Comparison of ENCODE assay signal across 8 mouse cellular contexts in genomic region chrX:141158160-141158559, GRCm38 (mm10).
DNase-seq lines count a peak whose midpoint lies in the region; ATAC-seq and TF ChIP-seq lines count a peak whose summit lies in the region.

No protein-coding gene starts in this region.

- 27% methylated on average over 4 of the region's 4 CpGs for WGBS in heart, postnatal 0 days
- 41% methylated on average over 4 of the region's 4 CpGs for WGBS in heart, embryonic 10.5 days
- WGBS in midbrain, postnatal 0 days = 40% methylated on average over 4 of the region's 4 CpGs
- 48% methylated on average over 4 of the region's 4 CpGs for WGBS in midbrain, embryonic 11.5 days

- H3K27me3 ChIP-seq in heart, postnatal 0 days (ENCODE audit: control insufficient read depth, insufficient read depth, low read length) = no peaks in the 10 kb centered on the region
- H3K27me3 ChIP-seq in heart, embryonic 10.5 days (ENCODE audit: insufficient read depth, poor library complexity, severe bottlenecking) = peaks cover 32% of the 10 kb centered on the region
- H3K27me3 ChIP-seq in midbrain, postnatal 0 days (ENCODE audit: insufficient read depth, low read length) = no peaks in the 10 kb centered on the region
- H3K27me3 ChIP-seq in midbrain, embryonic 11.5 days (ENCODE audit: control insufficient read depth, insufficient read depth, low read length) = peaks cover 13% of the 10 kb centered on the region

- H3K4me1 ChIP-seq in heart, postnatal 0 days (ENCODE audit: control insufficient read depth, insufficient read depth) = no peaks in the 10 kb centered on the region
- no peaks in the 10 kb centered on the region for H3K4me1 ChIP-seq in heart, embryonic 10.5 days
- H3K4me1 ChIP-seq in midbrain, postnatal 0 days (ENCODE audit: insufficient read depth, low read length) = no peaks in the 10 kb centered on the region
- no peaks in the 10 kb centered on the region for H3K4me1 ChIP-seq in midbrain, embryonic 11.5 days (ENCODE audit: control insufficient read depth, insufficient read depth, low read length)

- no peak for ATAC-seq in heart, postnatal 0 days (ENCODE audit: insufficient read depth, low read depth)
- no peak for ATAC-seq in midbrain, postnatal 0 days (ENCODE audit: low FRiP score)
- no peak for ATAC-seq in midbrain, embryonic 11.5 days (ENCODE audit: low FRiP score)

- H3K27ac ChIP-seq in heart, postnatal 0 days (ENCODE audit: low read depth) = no peak overlapping the region
- no peak overlapping the region for H3K27ac ChIP-seq in heart, embryonic 10.5 days
- no peak overlapping the region for H3K27ac ChIP-seq in midbrain, postnatal 0 days (ENCODE audit: low read depth, low read length)
- H3K27ac ChIP-seq in midbrain, embryonic 11.5 days (ENCODE audit: low read depth, low read length) = no peak overlapping the region

- intact Hi-C loops in heart, postnatal 36 days (cut with DNase I) = no loop called here

- H3K4me2 ChIP-seq in heart, postnatal 0 days (ENCODE audit: low read depth, low read length) = no peak overlapping the region
- H3K4me2 ChIP-seq in midbrain, postnatal 0 days (ENCODE audit: low read depth, low read length, poor library complexity, severe bottlenecking) = no peak overlapping the region
- H3K4me2 ChIP-seq in midbrain, embryonic 11.5 days = no peak overlapping the region

- H3K9me3 ChIP-seq in heart, postnatal 0 days (replicated peaks; ENCODE audit: control insufficient read depth, low read length) = no peaks in the 10 kb centered on the region
- H3K9me3 ChIP-seq in heart, embryonic 10.5 days = no peaks in the 10 kb centered on the region
- H3K9me3 ChIP-seq in midbrain, postnatal 0 days (ENCODE audit: low read length) = no peaks in the 10 kb centered on the region
- no peaks in the 10 kb centered on the region for H3K9me3 ChIP-seq in midbrain, embryonic 11.5 days (ENCODE audit: control insufficient read depth, low read length)

- H3K4me3 ChIP-seq in heart, postnatal 0 days (ENCODE audit: low read depth, low read length) = no peak overlapping the region
- H3K4me3 ChIP-seq in heart, embryonic 10.5 days = no peak overlapping the region
- H3K4me3 ChIP-seq in midbrain, postnatal 0 days (ENCODE audit: low read depth, low read length) = no peak overlapping the region
- no peak overlapping the region for H3K4me3 ChIP-seq in midbrain, embryonic 11.5 days (ENCODE audit: low read depth, low read length)

- no peaks in the 10 kb centered on the region for H3K36me3 ChIP-seq in heart, postnatal 0 days (replicated peaks; ENCODE audit: control insufficient read depth, insufficient read depth, low read length)
- no peaks in the 10 kb centered on the region for H3K36me3 ChIP-seq in heart, embryonic 10.5 days
- no peaks in the 10 kb centered on the region for H3K36me3 ChIP-seq in midbrain, postnatal 0 days (ENCODE audit: insufficient read depth, low read length)
- H3K36me3 ChIP-seq in midbrain, embryonic 11.5 days (ENCODE audit: control insufficient read depth, insufficient read depth, low read length) = no peaks in the 10 kb centered on the region

- no peak overlapping the region for H3K9ac ChIP-seq in heart, postnatal 0 days (replicated peaks; ENCODE audit: low read depth, low read length)
- no peak overlapping the region for H3K9ac ChIP-seq in midbrain, postnatal 0 days (replicated peaks; ENCODE audit: low read length, poor library complexity, severe bottlenecking)
- H3K9ac ChIP-seq in midbrain, embryonic 11.5 days (ENCODE audit: low read length) = no peak overlapping the region

- TF ChIP-seq CTCF in heart, postnatal 0 days (IDR thresholded peaks at IDR 0.05; ENCODE audit: low read depth) = peak; percentile 32
- TF ChIP-seq CTCF in midbrain, postnatal 0 days (IDR thresholded peaks at IDR 0.05) = peak; percentile 59

- no peak for TF ChIP-seq EP300 in heart, postnatal 0 days (IDR thresholded peaks at IDR 0.05; ENCODE audit: low read depth)

- DNase-seq in heart, postnatal 0 days (ENCODE audit: low spot score) = no peak
- DNase-seq in heart, embryonic 10.5 days (ENCODE audit: low spot score) = no peak
- DNase-seq in midbrain, postnatal 0 days (ENCODE audit: low spot score) = peak; percentile 4
- DNase-seq in midbrain, embryonic 11.5 days (ENCODE audit: low spot score, missing footprints) = no peak
- DNase-seq in c-Kit-positive CD71-positive TER-119-negative erythroid progenitor cells, embryonic 14.5 days (ENCODE audit: low read depth) = peak; percentile 13
- peak; percentile 43 for DNase-seq in retina, postnatal 1 day
- DNase-seq in adrenal gland, adult 8-10 months = no peak
- DNase-seq in heart, postnatal 36 days = no peak

Comparison
In these comparisons a context has a peak if more than half of its experiments do, and no peak if none do; other contexts are left out.
1. DNase-seq: peak in midbrain, postnatal 0 days (single experiment), c-Kit-positive CD71-positive TER-119-negative erythroid progenitor cells, embryonic 14.5 days (single experiment) and retina, postnatal 1 day (single experiment); none in heart, postnatal 0 days (single experiment), heart, embryonic 10.5 days (single experiment), midbrain, embryonic 11.5 days (single experiment), adrenal gland, adult 8-10 months (single experiment) and heart, postnatal 36 days (0 of 2).